Mouse (Mus musculus) heart, embryonic 14.5 days (tissue): ENCODE results near the gene Aspscr1. TPM values are rescaled to one million over a fixed set of nuclear protein-coding genes. Genes with fewer than 3 reads are reported as not detected.

Experiments used
- ATAC-seq: fragments of 200-750 bp; cut with Nextera tagmentation; 2 replicates; pipeline ENCODE4 v1.8.0; 2017; ENCODE audit warnings: low read depth, moderate TSS enrichment; ENCODE audit not compliant: insufficient number of reproducible peaks, insufficient read depth, low FRiP score
- H3K27ac ChIP-seq, 2 experiments: fragments of 200-500 bp in 1 of 2; fragments of 300-500 bp in 1 of 2; sonication (generic) in 1 of 2; replicated peaks in 1 of 2; 2 replicates each; pipeline ENCODE4 v1.5.1; 2012 to 2014; ENCODE audit warnings: low read depth in 2 of 2, low read length in 2 of 2, control low read depth in 1 of 2, mild to moderate bottlenecking in 1 of 2, mixed read lengths in 1 of 2; ENCODE audit not compliant: control insufficient read depth in 1 of 2, insufficient read depth in 1 of 2
- H3K27me3 ChIP-seq: fragments of 300-500 bp; sonication (generic); 2 replicates; pipeline ENCODE4 v1.6.1; 2014; ENCODE audit warnings: mild to moderate bottlenecking, low read length, control low read depth; ENCODE audit not compliant: control insufficient read depth, insufficient read depth
- H3K36me3 ChIP-seq: fragments of 300-500 bp; sonication (generic); 2 replicates; pipeline ENCODE4 v1.6.1; 2014; ENCODE audit warnings: mild to moderate bottlenecking, control low read depth, low read length, mixed read lengths; ENCODE audit not compliant: control insufficient read depth, insufficient read depth
- H3K4me1 ChIP-seq, 2 experiments: fragments of 200-500 bp in 1 of 2; fragments of 300-500 bp in 1 of 2; sonication (generic) in 1 of 2; 2 replicates each; pipeline ENCODE4 v1.6.1; 2012 to 2014; ENCODE audit warnings: low read length in 2 of 2, control low read depth in 1 of 2, mixed read lengths in 1 of 2; ENCODE audit not compliant: control insufficient read depth in 2 of 2, insufficient read depth in 2 of 2
- H3K4me2 ChIP-seq: fragments of 300-500 bp; sonication (generic); 2 replicates; pipeline ENCODE4 v1.6.1; 2014; ENCODE audit warnings: mild to moderate bottlenecking, low read length
- H3K4me3 ChIP-seq, 2 experiments: fragments of 200-500 bp in 1 of 2; fragments of 300-500 bp in 1 of 2; sonication (generic) in 1 of 2; 2 replicates each; pipeline ENCODE4 v1.5.1; 2012 to 2014; ENCODE audit warnings: low read length in 2 of 2, mild to moderate bottlenecking in 2 of 2, control low read depth in 1 of 2, low read depth in 1 of 2, moderate library complexity in 1 of 2; ENCODE audit not compliant: control insufficient read depth in 1 of 2, insufficient read depth in 1 of 2
- H3K9ac ChIP-seq: fragments of 300-500 bp; sonication (generic); 2 replicates; pipeline ENCODE4 v1.6.1; 2014; ENCODE audit warnings: mild to moderate bottlenecking, low read length
- H3K9me3 ChIP-seq: fragments of 300-500 bp; sonication (generic); 2 replicates; pipeline ENCODE4 v1.6.1; 2016; ENCODE audit warnings: low read length, control low read depth; ENCODE audit not compliant: control insufficient read depth
- WGBS: fragments of 180-500 bp; shearing (Covaris S2); extraction: QIAGEN DNeasy Blood & Tissue Kit; methylation state at CpG from one replicate; pipeline ENCODE4 v1.1.7; 2014; 5-methylcytosine and 5-hydroxymethylcytosine counted together
- polyA plus RNA-seq: library from polyadenylated mRNA; unstranded; fragments of >200 nt; fragmentation: Nextera tagmentation; extraction: Ambion mirVana; gene quantifications from 2 replicates; pipeline ENCODE4 v1.2.1, GENCODE M21; 2014

Aspscr1 gene
- polyA plus RNA-seq: 96.6 and 106 TPM in 2 replicates

GRCm38 (mm10) chr11:120672687-120673593, at the start of gene Aspscr1:
Gene Aspscr1 (plus strand): TSS chr11:120672973.
- peak within 1 kb of the TSS; percentile 96 for H3K4me2 ChIP-seq
- H3K9ac ChIP-seq: peak within 1 kb of the TSS; percentile 88
- peak; percentile 97 for ATAC-seq
- no peaks in the 10 kb centered on the region for H3K27me3 ChIP-seq
- no peaks in the 10 kb centered on the region for H3K9me3 ChIP-seq
- peaks cover 11% of the 10 kb centered on the region; the same call in 1 of the 2 replicates for H3K36me3 ChIP-seq
- H3K27ac ChIP-seq: peak within 1 kb of the TSS; percentile 84 to 91
- H3K4me1 ChIP-seq: peaks cover 5% of the 10 kb centered on the region in 2 experiments
- peak within 1 kb of the TSS; percentile 77 to 96 for H3K4me3 ChIP-seq
- 1% methylated on average over 64 of the region's 83 CpGs for WGBS

- peak; percentile 76 for ATAC-seq
- Histone ChIP-seq H3K4me2 (peak overlapping the region; percentile 97), H3K36me3 (peaks cover 57% of the 10 kb centered on the region), H3K4me3 (peak overlapping the region; percentile 86 to 97), H3K9ac (peak overlapping the region; percentile 78), H3K27me3 (no peaks in the 10 kb centered on the region), H3K9me3 (no peaks in the 10 kb centered on the region), H3K27ac (peak overlapping the region; percentile 6 to 76; a peak in 3 of 4 replicates), H3K4me1 (peaks cover 5 to 15% of the 10 kb centered on the region in 2 experiments; a peak in 3 of 4 replicates)
- WGBS: 12% methylated on average over 29 of the region's 30 CpGs
These were observed 48.7 kb upstream of the Aspscr1 start for GRCm38 (mm10) chr11:120623961-120624679.

GRCm38 (mm10) chr11:120624680-120625111, 48.1 kb upstream of the Aspscr1 start:
- H3K4me1 ChIP-seq: peaks cover 9 to 20% of the 10 kb centered on the region in 2 experiments; a peak in 3 of 4 replicates
- no peaks in the 10 kb centered on the region for H3K9me3 ChIP-seq
- H3K9ac ChIP-seq: peak overlapping the region; percentile 78
- H3K4me3 ChIP-seq: peak overlapping the region; percentile 86 to 97
- WGBS: under 1% methylated on average over 52 of the region's 53 CpGs
- H3K27me3 ChIP-seq: no peaks in the 10 kb centered on the region
- peak; percentile 69 for ATAC-seq
- H3K36me3 ChIP-seq: peaks cover 56% of the 10 kb centered on the region
- H3K4me2 ChIP-seq: peak overlapping the region; percentile 97
- H3K27ac ChIP-seq: peak overlapping the region; percentile 6 to 76

- peak within 1 kb of the TSS; percentile 28 to 76 for H3K27ac ChIP-seq
- peaks cover 50% of the 10 kb centered on the region for H3K36me3 ChIP-seq
- peak within 1 kb of the TSS; percentile 97 for H3K4me2 ChIP-seq
- no peak; the same call in 1 of the 2 replicates for ATAC-seq
- H3K27me3 ChIP-seq: no peaks in the 10 kb centered on the region
- H3K9me3 ChIP-seq: no peaks in the 10 kb centered on the region
- peaks cover 14 to 25% of the 10 kb centered on the region in 2 experiments for H3K4me1 ChIP-seq
- H3K4me3 ChIP-seq: peak within 1 kb of the TSS; percentile 86 to 97
- 11% methylated on average over 5 of the region's 5 CpGs for WGBS
- peak within 1 kb of the TSS; percentile 78 for H3K9ac ChIP-seq
These were observed 47.5 kb upstream of the Aspscr1 start, which contains the start of gene Sirt7 for GRCm38 (mm10) chr11:120625152-120625775. Gene Sirt7 (minus strand): TSS chr11:120625240.

GRCm38 (mm10) chr11:120626785-120627467, 45.8 kb upstream of the Aspscr1 start:
- Histone ChIP-seq H3K27me3 (no peaks in the 10 kb centered on the region), H3K4me3 (no peak overlapping the region), H3K27ac (no peak overlapping the region), H3K4me1 (peaks cover 26 to 42% of the 10 kb centered on the region in 2 experiments), H3K4me2 (no peak overlapping the region), H3K36me3 (peaks cover 36% of the 10 kb centered on the region), H3K9ac (no peak overlapping the region), H3K9me3 (no peaks in the 10 kb centered on the region)
- ATAC-seq: no peak
- 87% methylated on average over 11 of the region's 11 CpGs for WGBS

- H3K9ac ChIP-seq: no peak overlapping the region
- no peaks in the 10 kb centered on the region for H3K9me3 ChIP-seq
- 86% methylated on average over 22 of the region's 22 CpGs for WGBS
- no peak overlapping the region for H3K4me2 ChIP-seq
- no peak for ATAC-seq
- H3K4me1 ChIP-seq: peaks cover 30 to 46% of the 10 kb centered on the region in 2 experiments
- peaks cover 28% of the 10 kb centered on the region for H3K36me3 ChIP-seq
- H3K27me3 ChIP-seq: no peaks in the 10 kb centered on the region
- no peak overlapping the region for H3K27ac ChIP-seq
- H3K4me3 ChIP-seq: no peak overlapping the region
These were observed 45.1 kb upstream of the Aspscr1 start for GRCm38 (mm10) chr11:120627468-120628300.
